Mouse (Mus musculus): ENCODE measurements around the gene Ovol1. TPM values are rescaled to one million over a fixed set of nuclear protein-coding genes. Genes with fewer than 3 reads are reported as not detected.

The Ovol1 gene
- not detected for total RNA-seq (2023)

GRCm38 (mm10) chr19:5560457-5561041 is at the start of gene Ovol1:
TSS of gene Ovol1 (minus strand) at chr19:5560646.

GRCm38 (mm10) chr19:5609547-5610404 is 49.3 kb upstream of the Ovol1 start, which contains the start of gene Kat5:
TSS of gene Kat5 (minus strand) at chr19:5610237.

GRCm38 (mm10) chr19:5601752-5602541 is 41.5 kb upstream of the Ovol1 start, which contains the start of gene Rnaseh2c:
TSS of gene Rnaseh2c (plus strand) at chr19:5601873.

DNA sequence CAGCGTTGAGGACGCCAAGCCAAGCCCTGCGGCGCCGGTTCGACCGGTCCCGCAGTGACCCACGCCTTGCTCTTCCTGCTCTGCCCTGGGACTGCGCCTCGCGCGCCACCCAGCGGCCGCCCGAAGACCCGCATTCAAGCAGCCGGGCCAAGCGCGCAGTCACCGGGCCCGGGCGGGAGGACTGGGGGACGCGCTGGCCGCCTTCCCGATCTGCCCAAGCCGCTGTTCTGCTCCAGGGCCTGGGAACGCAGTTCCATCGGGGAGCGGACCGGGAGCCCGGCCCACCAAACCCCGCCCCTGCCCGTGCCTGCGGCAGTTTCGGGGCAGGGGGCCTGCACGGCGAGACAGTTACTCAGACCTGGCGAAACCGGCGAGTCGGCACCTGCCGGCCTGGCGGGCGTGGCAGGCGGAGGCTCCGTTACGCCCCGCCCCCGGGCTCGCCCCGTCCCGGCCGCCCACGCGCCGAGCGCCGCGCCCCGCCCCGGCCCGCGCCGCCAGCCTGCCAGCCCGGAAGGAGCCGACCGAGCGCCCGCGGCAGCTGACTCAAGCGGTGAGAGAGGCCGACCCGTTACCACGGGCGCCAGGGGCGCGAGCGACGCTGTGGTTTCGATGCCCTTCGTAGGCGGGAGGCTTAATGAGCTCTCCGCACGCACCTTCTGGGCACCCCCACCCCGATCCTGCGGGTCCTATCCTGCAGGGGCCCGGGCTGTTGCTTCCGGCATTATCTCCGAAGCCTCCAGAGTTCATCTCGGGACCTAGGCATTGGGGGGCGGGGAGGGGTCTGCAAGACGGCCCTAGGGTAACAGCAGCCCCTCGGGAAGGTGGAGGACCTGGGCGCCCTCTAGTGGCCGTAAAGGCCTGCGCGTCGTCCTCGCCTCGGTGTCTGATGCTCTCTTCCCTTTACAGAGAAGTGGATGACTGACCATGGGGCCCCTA is 7.4 kb upstream of the Ovol1 start, which contains the start of gene Ap5b1:
Ap5b1 (plus strand) TSS at position 492 of the 936 bp plus-strand sequence.

GRCm38 (mm10) chr19:5510031-5511026 is 50.1 kb downstream of the Ovol1 start, which contains the start of gene Snx32:
TSS of gene Snx32 (minus strand) at chr19:5510538.

DNA sequence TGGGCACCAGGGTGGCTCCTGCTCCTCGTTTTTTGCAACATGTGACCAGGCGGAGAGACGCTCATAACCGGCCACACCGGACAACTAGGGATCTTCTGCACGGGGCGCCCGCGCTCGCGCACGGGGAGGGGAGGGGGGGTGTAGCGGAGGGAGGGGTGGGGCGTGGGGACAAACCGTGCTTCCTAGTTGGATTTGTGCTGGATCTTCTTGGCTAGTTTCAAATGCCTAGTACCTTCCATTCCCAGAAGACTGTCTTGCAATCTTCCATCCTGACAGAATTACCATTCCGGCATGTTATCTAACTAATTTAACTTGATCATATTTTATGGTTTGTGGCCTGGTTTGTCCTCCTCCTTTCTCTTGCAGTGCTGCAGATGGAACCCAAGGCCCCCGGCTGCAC is 56.8 kb downstream of the Ovol1 start, which contains the start of gene 1700020D05Rik:
1700020D05Rik (minus strand) TSS at position 101 of the 400 bp plus-strand sequence.

Other genes starting within 250 kb of the Ovol1 start
- not detected for gene Catsper1, start 224.9 kb downstream of the Ovol1 start, total RNA-seq (2023)
- not detected for gene Cst6, start 211.1 kb downstream of the Ovol1 start, total RNA-seq (2023)
- 31.3 TPM for gene Eif1ad, start 193.9 kb downstream of the Ovol1 start, total RNA-seq (2023)
- gene Banf1, start 193.5 kb downstream of the Ovol1 start, total RNA-seq (2023), result 87.0 TPM
- gene Sart1, start 171.9 kb downstream of the Ovol1 start, total RNA-seq (2023), result 189 TPM
- not detected for gene Tsga10ip, start 158.1 kb downstream of the Ovol1 start, total RNA-seq (2023)
- gene Drap1, start 135.7 kb downstream of the Ovol1 start, total RNA-seq (2023), result 164 TPM
- gene AI837181, start 135.5 kb downstream of the Ovol1 start, total RNA-seq (2023), result 54.1 TPM
- gene Fosl1, start 113.1 kb downstream of the Ovol1 start, total RNA-seq (2023), result 0.79 TPM
- gene Ccdc85b, start 102.8 kb downstream of the Ovol1 start, total RNA-seq (2023), result 6.2 TPM
- gene Fibp, start 100.0 kb downstream of the Ovol1 start, total RNA-seq (2023), result 82.7 TPM
- 43.6 TPM for gene Ctsw, start 92.1 kb downstream of the Ovol1 start, total RNA-seq (2023)
- gene Efemp2, start 86.7 kb downstream of the Ovol1 start, total RNA-seq (2023), result not detected
- 38.5 TPM for gene Mus81, start 72.2 kb downstream of the Ovol1 start, total RNA-seq (2023)
- gene Cfl1, start 70.2 kb downstream of the Ovol1 start, total RNA-seq (2023), result 1,344 TPM
- gene 1700020D05Rik, start 56.9 kb downstream of the Ovol1 start, total RNA-seq (2023), result not detected
- gene Snx32, start 50.1 kb downstream of the Ovol1 start, total RNA-seq (2023), result 4.8 TPM
- gene Ap5b1, start 7.4 kb upstream of the Ovol1 start, total RNA-seq (2023), result 17.9 TPM
- gene Rnaseh2c, start 41.2 kb upstream of the Ovol1 start, total RNA-seq (2023), result 78.0 TPM
- gene Kat5, start 49.6 kb upstream of the Ovol1 start, total RNA-seq (2023), result 144 TPM
- gene Rela, start 76.8 kb upstream of the Ovol1 start, total RNA-seq (2023), result 151 TPM
- 171 TPM for gene Sipa1, start 103.1 kb upstream of the Ovol1 start, total RNA-seq (2023)
- gene Map3k11, start 128.1 kb upstream of the Ovol1 start, total RNA-seq (2023), result 50.6 TPM
- 181 TPM for gene Pcnx3, start 128.3 kb upstream of the Ovol1 start, total RNA-seq (2023)
- not detected for gene Kcnk7, start 143.7 kb upstream of the Ovol1 start, total RNA-seq (2023)
- 30.5 TPM for gene Ehbp1l1, start 165.7 kb upstream of the Ovol1 start, total RNA-seq (2023)
- 18.5 TPM for gene Fam89b, start 169.0 kb upstream of the Ovol1 start, total RNA-seq (2023)
- not detected for gene Ltbp3, start 180.3 kb upstream of the Ovol1 start, total RNA-seq (2023)
- gene Scyl1, start 210.8 kb upstream of the Ovol1 start, total RNA-seq (2023), result 74.2 TPM